Mouse (Mus musculus): ENCODE measurements around the gene Narf. TPM values are rescaled to one million over a fixed set of nuclear protein-coding genes. Genes with fewer than 3 reads are reported as not detected.

The Narf gene
- total RNA-seq, 2 experiments from 2014 or later, result 29.3 to 43.0 TPM

DNA sequence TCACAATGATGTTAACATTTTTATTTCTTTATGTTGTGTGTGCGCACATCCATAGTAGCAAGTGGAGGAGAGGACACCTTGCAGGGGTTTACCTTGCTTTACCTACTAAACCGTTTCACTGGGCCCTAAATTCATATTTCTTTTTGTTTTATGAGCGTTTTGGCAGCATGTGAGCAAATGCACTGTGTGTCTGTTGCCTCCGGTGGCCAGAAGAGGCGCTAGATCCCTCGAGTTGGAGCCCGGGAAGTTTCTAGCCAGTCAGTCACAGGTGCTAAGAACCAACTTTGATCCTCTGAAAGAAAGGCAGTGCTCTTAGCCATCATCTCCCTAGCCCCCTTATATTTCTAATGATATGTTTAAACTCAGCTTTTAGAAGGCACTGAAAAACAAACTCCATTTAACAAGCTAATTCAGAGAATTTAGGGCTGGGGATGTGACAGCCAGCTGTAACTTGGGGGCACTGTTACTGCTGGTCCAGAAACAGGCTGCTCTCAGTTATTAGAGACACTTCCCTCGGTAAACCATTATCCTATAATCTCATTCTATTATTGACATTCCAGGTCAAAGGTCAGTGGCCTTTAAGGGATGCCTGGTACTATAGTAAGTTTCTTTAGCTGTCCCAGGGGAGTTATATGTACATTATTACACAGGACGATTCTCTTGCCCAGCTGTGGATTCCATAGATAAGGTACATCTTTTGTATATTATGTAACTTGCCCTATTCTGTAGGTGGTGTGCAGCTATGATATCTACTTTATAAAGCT is 1.4 kb upstream of the Narf start:
- peak; percentile 30 for DNase-seq

GRCm38 (mm10) chr11:121237345-121238128 is 484 bp downstream of the Narf start:
- DNase-seq, result no peak

DNA sequence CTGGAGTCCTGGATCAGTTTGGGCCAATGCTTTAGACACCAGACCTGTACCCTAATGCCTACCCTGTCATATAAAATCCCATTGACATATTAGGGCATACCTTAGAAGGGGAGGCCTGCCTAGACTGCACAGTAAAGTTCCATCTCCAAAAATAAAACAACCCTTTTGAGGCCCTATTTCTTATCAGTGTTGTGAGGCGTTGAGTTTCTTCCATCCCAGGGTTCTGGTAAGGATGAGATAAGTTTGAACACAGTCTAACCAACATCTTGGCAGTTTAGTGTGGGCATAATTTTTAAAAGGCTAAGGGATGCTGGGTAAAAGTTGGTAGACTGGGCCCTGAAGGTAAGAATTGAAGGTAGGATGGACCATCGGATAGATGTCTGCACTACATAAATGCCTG is 2.6 kb downstream of the Narf start:
- DNase-seq, result no peak

DNA sequence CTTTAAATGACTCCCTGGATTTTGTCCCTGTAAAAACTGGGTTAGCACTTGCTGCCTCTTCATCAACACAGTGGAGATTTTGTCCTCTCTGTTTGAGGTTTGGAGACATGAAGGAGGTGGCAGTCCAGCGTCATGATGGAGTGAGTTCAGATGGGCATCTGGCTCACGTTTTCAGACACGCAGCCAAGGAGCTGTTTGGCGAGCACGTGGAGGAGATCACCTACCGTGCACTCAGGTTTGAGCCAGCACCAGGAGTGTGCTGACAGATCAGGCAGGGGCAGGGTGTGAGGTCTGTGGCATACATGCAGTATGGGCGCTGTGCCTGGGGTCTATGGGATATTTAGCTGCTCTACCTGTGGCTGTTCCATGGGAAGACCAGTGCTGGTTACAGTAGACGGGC is 13.1 kb downstream of the Narf start:
- no peak for DNase-seq

- DNase-seq, result peak; percentile 96
Observed at GRCm38 (mm10) chr11:121259160-121260100, 22.4 kb downstream of the Narf start, which contains the start of gene Foxk2. Foxk2 (plus strand) TSS chr11:121259990.

DNA sequence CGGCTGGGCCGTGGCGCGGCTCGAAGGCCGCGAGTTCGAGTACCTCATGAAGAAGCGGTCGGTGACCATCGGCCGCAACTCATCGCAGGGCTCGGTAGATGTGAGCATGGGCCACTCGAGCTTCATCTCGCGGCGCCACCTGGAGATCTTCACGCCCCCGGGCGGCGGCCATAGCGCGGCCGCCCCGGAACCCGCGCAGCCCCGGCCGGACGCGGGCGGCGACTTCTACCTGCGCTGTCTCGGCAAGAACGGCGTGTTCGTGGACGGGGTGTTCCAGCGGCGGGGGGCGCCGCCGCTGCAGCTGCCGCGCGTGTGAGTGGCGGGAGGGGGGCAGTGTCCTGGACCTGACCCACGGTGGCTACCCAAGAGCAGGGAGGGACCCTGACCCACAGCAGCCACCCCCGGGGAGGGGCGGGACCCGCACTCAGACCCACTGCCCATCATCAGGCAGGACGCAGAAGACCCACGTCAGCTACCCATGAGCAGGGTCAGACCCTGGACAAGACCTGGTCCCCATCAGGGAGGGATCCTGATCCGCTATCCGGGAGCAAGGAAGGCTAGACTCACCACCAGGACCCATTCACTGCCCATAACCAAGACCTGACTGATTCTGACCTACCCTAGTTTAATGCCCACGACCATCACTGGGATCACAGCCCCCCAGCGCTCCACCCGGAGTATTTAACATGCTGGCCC is 23.3 kb downstream of the Narf start:
- DNase-seq, result peak; percentile 40

- DNase-seq, result no peak
Observed at GRCm38 (mm10) chr11:121261074-121261473, 24.0 kb downstream of the Narf start.

GRCm38 (mm10) chr11:121277516-121277915 is 40.5 kb downstream of the Narf start:
- DNase-seq, result no peak

- no peak for DNase-seq
Observed at GRCm38 (mm10) chr11:121278011-121278410, 41.0 kb downstream of the Narf start.

DNA sequence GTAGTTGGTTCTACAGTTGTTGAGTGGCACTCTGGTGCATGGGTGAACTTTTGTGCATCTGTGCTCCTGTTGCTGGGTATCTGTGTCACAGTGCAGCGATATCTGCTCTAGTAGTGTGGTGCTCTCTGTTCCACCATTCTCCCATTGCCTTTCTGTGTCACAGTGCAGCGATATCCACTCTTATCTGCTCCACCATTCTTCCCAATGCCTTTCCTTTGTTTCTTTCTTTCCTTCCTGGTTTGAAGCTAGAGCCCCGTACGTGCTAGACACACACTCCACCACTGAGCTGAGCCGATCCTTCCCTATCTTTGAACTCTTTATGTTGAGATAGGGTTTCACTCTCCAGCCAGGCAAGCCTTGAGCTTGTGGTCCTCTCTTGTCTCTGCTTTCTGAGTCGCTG is 45.9 kb downstream of the Narf start:
- DNase-seq, result no peak

DNA sequence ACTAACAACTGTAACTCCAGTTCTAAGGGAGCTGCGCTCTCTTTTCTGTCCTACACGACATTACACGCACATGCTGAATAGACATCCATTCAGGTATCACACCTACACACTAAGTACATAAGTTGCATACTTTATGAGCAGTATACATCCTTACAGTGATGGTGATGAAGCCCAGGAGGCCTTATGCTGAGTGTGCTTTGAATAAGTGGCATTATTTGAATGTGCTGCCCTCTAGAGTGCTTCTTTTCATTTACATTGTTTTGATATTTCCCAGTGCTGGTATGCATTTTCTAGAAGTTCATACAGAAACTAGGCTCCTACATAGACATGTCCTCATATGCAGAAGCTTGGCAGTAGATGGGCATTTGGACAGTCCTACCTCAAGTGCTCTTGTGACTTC is 52.8 kb downstream of the Narf start:
- no peak for DNase-seq

- DNase-seq, result peak; percentile 34
Observed at GRCm38 (mm10) chr11:121294771-121295170, 57.7 kb downstream of the Narf start.

DNA sequence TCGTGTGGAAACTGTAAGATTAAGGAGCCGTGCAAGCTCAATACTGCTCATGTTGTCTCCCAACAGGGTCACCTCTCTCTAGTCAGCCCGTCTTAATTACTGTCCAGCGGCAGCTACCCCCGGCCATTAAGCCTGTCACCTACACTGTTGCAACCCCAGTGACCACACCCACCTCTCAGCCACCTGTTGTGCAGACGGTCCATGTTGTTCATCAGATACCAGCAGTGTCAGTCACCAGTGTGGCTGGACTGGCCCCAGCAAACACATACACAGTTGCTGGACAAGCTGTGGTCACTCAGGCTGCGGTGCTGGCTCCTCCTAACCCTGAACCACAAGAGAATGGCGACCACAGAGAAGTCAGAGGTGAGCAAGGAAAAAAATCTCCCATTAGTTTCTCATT is 61.4 kb downstream of the Narf start:
- no peak for DNase-seq

DNA sequence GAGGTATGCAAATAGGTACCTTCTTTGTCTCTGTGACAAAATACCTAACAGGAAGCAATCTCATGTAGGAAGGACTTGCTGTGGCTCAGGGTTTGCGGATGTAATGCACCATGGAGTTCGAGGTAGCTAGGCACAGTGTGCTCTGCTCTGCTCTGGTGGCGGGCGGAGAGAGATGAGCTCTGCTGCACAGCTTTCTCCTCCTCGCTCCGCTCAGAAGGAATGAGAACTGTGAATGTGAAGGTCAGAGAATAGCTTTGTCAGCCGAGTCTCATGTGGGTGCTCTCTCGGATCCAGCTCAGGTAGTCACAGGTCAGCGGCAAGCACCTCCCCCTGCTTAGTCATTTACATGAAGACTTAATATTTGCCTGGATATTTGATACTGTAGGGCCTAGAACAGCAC is 63.2 kb downstream of the Narf start:
- no peak for DNase-seq

DNA sequence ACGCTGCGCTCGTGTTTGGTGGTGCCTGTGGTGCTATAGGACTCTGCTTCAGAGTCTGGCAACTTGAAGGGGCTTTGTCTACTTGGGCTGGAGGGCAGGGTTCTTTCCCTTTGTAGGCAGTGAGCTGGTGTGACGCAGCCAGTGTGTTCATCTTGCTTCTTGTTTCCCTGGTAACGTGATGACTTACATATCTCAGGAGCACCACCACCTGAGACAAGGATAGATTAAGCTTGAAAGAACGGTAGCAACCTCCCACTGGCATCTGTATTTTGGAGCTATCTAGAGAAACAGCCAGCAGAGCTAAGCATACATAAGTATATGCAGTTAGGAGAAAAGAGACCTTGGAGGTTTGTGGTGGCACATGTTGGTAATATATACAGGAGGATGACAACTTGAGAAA is 68.3 kb downstream of the Narf start:
- no peak for DNase-seq

Other genes starting within 250 kb of the Narf start
- gene Csnk1d, start 245.9 kb upstream of the Narf start, total RNA-seq (2021), result 100 to 1,000 TPM; 129 to 131 TPM
- gene Cd7, start 197.8 kb upstream of the Narf start, total RNA-seq (2021), result 1 to 10 TPM; 1.7 to 2.8 TPM
- gene Sectm1b, start 173.7 kb upstream of the Narf start, total RNA-seq (2021), result not detected
- under 1 TPM; 0.24 to 0.42 TPM for gene Sectm1a, start 156.0 kb upstream of the Narf start, total RNA-seq (2021)
- gene Tex19.2, start 118.6 kb upstream of the Narf start, total RNA-seq (2021), result not detected
- not detected for gene Tex19.1, start 91.1 kb upstream of the Narf start, total RNA-seq (2021)
- gene Uts2r, start 77.0 kb upstream of the Narf start, total RNA-seq (2021), result under 1 TPM; 0.15 to 0.27 TPM
- 10 to 100 TPM; 12.6 to 16.4 TPM for gene Hexdc, start 32.8 kb upstream of the Narf start, total RNA-seq (2021)
- gene Ogfod3, start 32.5 kb upstream of the Narf start, total RNA-seq (2021), result 10 to 100 TPM; 24.5 to 24.9 TPM
- gene Cybc1, start 7.9 kb upstream of the Narf start, total RNA-seq (2021), result 10 to 100 TPM; 17.3 to 18.7 TPM
- 10 to 100 TPM; 32.7 to 33.3 TPM for gene Foxk2, start 22.7 kb downstream of the Narf start, total RNA-seq (2021)
- gene Wdr45b, start 117.2 kb downstream of the Narf start, total RNA-seq (2021), result 10 to 100 TPM; 53.4 to 66.4 TPM
- gene Rab40b, start 151.0 kb downstream of the Narf start, total RNA-seq (2021), result 1 to 10 TPM; 6.5 to 6.8 TPM
- gene Fn3krp, start 184.1 kb downstream of the Narf start, total RNA-seq (2021), result 10 to 100 TPM; 16.1 to 19.5 TPM
- 10 to 100 TPM in 1 of 2 experiments, 1 to 10 TPM in 1; 7.8 to 12.3 TPM for gene Fn3k, start 197.7 kb downstream of the Narf start, total RNA-seq (2021)
- 10 to 100 TPM; 34.7 to 38.3 TPM for gene Tbcd, start 214.7 kb downstream of the Narf start, total RNA-seq (2021)